Mouse (Mus musculus): ENCODE data around the gene Arf3.

Arf3 gene

DNA sequence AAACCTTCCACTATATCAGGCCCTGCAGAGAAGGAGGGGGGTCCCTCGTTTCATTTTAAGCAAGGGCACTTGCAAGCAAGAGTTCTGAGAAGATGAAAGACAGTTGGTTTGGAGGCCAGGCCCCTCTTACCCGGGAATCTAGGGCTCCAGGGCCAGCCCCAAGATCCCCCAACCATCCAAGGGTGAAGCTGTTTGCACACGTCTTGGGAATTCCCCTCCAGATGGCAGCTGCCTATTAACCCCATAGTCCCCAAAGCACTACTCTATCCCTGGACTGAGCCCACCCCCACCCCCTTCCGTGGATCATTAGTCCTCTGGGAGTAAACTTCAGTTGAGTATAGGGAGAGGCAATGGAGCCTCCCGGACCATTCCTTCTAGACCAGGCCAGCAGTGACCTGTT lies 12.5 kb upstream of the Arf3 start:
- Histone ChIP-seq H3K4me1 (replicated peaks; ENCODE audit: low read depth, low read length) (peaks cover 80% of the 10 kb centered on the region), H3K36me3 (ENCODE audit: insufficient read depth, low read length) (no peaks in the 10 kb centered on the region), H3K27me3 (ENCODE audit: insufficient read depth, low read length) (peaks cover 96% of the 10 kb centered on the region), H3K9me3 (ENCODE audit: low read length) (no peaks in the 10 kb centered on the region), H3K4me3 (replicated peaks; ENCODE audit: low read length) (no peak overlapping the region)
- TF ChIP-seq NANOG (IDR thresholded peaks at IDR 0.05; ENCODE audit: borderline replicate concordance, low read length) (no peak), CTCF (conservative IDR thresholded peaks at IDR 0.05; ENCODE audit: low read length) (no peak), POU5F1 (IDR thresholded peaks at IDR 0.05; ENCODE audit: borderline replicate concordance, low read length) (no peak)

DNA sequence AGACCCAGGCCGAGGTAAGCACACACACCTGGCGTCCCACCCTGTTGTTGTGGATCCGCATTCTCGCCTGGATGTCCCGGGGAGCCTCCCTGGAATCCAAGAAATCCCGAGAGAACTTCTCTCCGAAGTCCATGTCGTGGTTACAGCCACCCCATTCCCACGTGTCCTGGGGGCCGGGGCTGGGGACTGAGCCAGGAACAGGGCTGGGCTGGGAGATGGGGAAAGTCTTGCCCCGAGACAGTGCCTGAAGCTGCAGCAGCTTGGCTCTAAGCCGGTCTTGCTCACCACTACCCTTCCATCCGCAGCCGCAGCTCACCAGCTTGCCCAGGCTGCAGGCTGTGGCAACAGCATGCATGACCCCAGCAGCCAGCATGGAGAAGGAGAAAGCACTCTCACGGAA lies 11.1 kb upstream of the Arf3 start:
- no peaks in the 10 kb centered on the region for H3K9me3 ChIP-seq (ENCODE audit: low read length)
- TF ChIP-seq NANOG (IDR thresholded peaks at IDR 0.05; ENCODE audit: borderline replicate concordance, low read length) (no peak), POU5F1 (IDR thresholded peaks at IDR 0.05; ENCODE audit: borderline replicate concordance, low read length) (no peak), CTCF (conservative IDR thresholded peaks at IDR 0.05; ENCODE audit: low read length) (no peak)
- H3K36me3 ChIP-seq (ENCODE audit: insufficient read depth, low read length): no peaks in the 10 kb centered on the region
- peaks cover 96% of the 10 kb centered on the region for H3K27me3 ChIP-seq (ENCODE audit: insufficient read depth, low read length)
- H3K4me3 ChIP-seq (replicated peaks; ENCODE audit: low read length): no peak overlapping the region
- H3K4me1 ChIP-seq (replicated peaks; ENCODE audit: low read depth, low read length): peaks cover 69% of the 10 kb centered on the region

- Histone ChIP-seq H3K4me1 (replicated peaks; ENCODE audit: low read depth, low read length) (peaks cover 56% of the 10 kb centered on the region), H3K4me3 (replicated peaks; ENCODE audit: low read length) (peak overlapping the region; percentile 63), H3K9me3 (ENCODE audit: low read length) (no peaks in the 10 kb centered on the region), H3K27me3 (ENCODE audit: insufficient read depth, low read length) (peaks cover 96% of the 10 kb centered on the region), H3K36me3 (ENCODE audit: insufficient read depth, low read length) (no peaks in the 10 kb centered on the region)
- TF ChIP-seq CTCF (conservative IDR thresholded peaks at IDR 0.05; ENCODE audit: low read length) (no peak), POU5F1 (IDR thresholded peaks at IDR 0.05; ENCODE audit: borderline replicate concordance, low read length) (no peak), NANOG (IDR thresholded peaks at IDR 0.05; ENCODE audit: borderline replicate concordance, low read length) (no peak)
Measured at GRCm38 (mm10) chr15:98772511-98773211, 9.6 kb upstream of the Arf3 start.

- no peaks in the 10 kb centered on the region for H3K9me3 ChIP-seq (ENCODE audit: low read length)
- H3K27me3 ChIP-seq (ENCODE audit: insufficient read depth, low read length): peaks cover 89% of the 10 kb centered on the region
- peaks cover 48% of the 10 kb centered on the region for H3K4me1 ChIP-seq (replicated peaks; ENCODE audit: low read depth, low read length)
- H3K36me3 ChIP-seq (ENCODE audit: insufficient read depth, low read length): no peaks in the 10 kb centered on the region
- TF ChIP-seq POU5F1 (IDR thresholded peaks at IDR 0.05; ENCODE audit: borderline replicate concordance, low read length) (no peak), NANOG (IDR thresholded peaks at IDR 0.05; ENCODE audit: borderline replicate concordance, low read length) (no peak), CTCF (conservative IDR thresholded peaks at IDR 0.05; ENCODE audit: low read length) (no peak)
- H3K4me3 ChIP-seq (replicated peaks; ENCODE audit: low read length): peak overlapping the region; percentile 63
Measured at GRCm38 (mm10) chr15:98771813-98772425, 8.9 kb upstream of the Arf3 start.

DNA sequence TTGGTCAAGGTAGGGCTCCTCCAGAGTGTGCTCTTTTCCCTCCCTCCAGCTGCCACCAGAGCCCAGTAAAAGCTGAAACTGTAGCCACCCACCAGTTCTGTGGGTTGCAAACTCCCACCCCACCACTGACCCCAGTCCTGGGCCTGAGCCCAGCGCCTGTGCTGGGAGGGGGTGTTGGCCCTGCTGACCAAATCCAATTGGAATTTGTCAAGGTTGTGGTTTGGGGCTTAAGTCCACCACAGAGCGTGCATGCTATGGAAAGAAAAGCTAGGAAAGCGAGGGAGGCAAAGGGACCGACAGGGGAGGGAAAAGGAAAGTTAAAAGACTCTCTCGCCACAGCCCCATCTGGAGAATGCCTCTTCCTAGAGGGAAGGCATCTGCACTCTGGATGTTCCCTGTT lies 5.2 kb upstream of the Arf3 start:
- peaks cover 34% of the 10 kb centered on the region for H3K4me1 ChIP-seq (replicated peaks; ENCODE audit: low read depth, low read length)
- no peak for TF ChIP-seq CTCF (conservative IDR thresholded peaks at IDR 0.05; ENCODE audit: low read length)
- no peak for TF ChIP-seq POU5F1 (IDR thresholded peaks at IDR 0.05; ENCODE audit: borderline replicate concordance, low read length)
- no peak for TF ChIP-seq NANOG (IDR thresholded peaks at IDR 0.05; ENCODE audit: borderline replicate concordance, low read length)
- peaks cover 66% of the 10 kb centered on the region for H3K27me3 ChIP-seq (ENCODE audit: insufficient read depth, low read length)
- H3K9me3 ChIP-seq (ENCODE audit: low read length): no peaks in the 10 kb centered on the region
- H3K36me3 ChIP-seq (ENCODE audit: insufficient read depth, low read length): no peaks in the 10 kb centered on the region
- no peak overlapping the region for H3K4me3 ChIP-seq (replicated peaks; ENCODE audit: low read length)

DNA sequence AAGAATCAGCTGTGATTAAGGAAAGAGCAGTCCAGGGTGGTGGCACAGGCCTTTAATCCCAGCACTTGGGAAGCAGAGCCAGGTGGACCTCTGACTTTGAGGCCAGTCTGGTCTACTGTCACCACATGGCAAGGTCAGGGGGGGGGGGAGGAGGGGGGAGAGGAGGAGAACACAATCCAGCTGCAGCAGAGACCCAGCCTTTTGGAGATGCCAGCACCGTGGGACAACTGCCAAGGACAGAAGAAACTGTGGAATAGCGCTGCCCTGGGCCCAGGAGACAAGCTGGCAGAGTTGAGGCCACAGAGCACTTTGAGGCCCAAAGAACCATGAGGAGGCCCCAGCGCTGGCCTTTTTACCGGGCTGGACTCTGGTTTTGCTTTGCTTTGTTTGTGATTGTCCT lies 2.9 kb upstream of the Arf3 start:
- Histone ChIP-seq H3K27me3 (ENCODE audit: insufficient read depth, low read length) (peaks cover 43% of the 10 kb centered on the region), H3K4me1 (replicated peaks; ENCODE audit: low read depth, low read length) (peaks cover 25% of the 10 kb centered on the region), H3K36me3 (ENCODE audit: insufficient read depth, low read length) (peaks cover 7% of the 10 kb centered on the region), H3K9me3 (ENCODE audit: low read length) (no peaks in the 10 kb centered on the region), H3K4me3 (replicated peaks; ENCODE audit: low read length) (no peak overlapping the region)
- TF ChIP-seq POU5F1 (IDR thresholded peaks at IDR 0.05; ENCODE audit: borderline replicate concordance, low read length) (no peak), NANOG (IDR thresholded peaks at IDR 0.05; ENCODE audit: borderline replicate concordance, low read length) (no peak), CTCF (conservative IDR thresholded peaks at IDR 0.05; ENCODE audit: low read length) (no peak)

DNA sequence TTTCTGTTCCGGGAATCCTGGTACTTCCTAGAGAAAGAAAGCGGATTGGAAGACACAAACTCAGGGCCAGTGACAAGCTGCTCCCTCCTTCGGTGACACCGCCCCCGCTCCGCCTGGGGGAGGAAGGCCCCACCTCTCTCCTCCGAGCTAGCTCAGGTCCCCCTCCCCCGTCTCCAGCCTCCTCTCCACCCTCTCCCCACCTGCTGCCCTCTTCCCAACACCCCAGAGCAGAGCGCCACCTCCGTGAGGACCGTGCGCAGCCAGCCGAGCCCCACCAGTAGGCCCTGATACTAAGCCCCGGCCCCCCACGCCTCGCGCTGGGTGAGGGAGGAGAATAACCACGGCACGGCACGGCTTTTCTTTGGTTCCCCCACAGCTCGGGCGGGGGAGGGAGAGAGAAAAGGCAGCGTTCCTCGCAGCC lies 803 bp downstream of the Arf3 start:
- no peaks in the 10 kb centered on the region for H3K9me3 ChIP-seq (ENCODE audit: low read length)
- peaks cover 32% of the 10 kb centered on the region for H3K4me1 ChIP-seq (replicated peaks; ENCODE audit: low read depth, low read length)
- H3K4me3 ChIP-seq (replicated peaks; ENCODE audit: low read length): peak overlapping the region; percentile 99
- peaks cover 12% of the 10 kb centered on the region for H3K27me3 ChIP-seq (ENCODE audit: insufficient read depth, low read length)
- H3K36me3 ChIP-seq (ENCODE audit: insufficient read depth, low read length): peaks cover 40% of the 10 kb centered on the region
- TF ChIP-seq NANOG (IDR thresholded peaks at IDR 0.05; ENCODE audit: borderline replicate concordance, low read length) (no peak), CTCF (conservative IDR thresholded peaks at IDR 0.05; ENCODE audit: low read length) (no peak), POU5F1 (IDR thresholded peaks at IDR 0.05; ENCODE audit: borderline replicate concordance, low read length) (no peak)

- no peaks in the 10 kb centered on the region for H3K27me3 ChIP-seq (ENCODE audit: insufficient read depth, low read length)
- H3K9me3 ChIP-seq (ENCODE audit: low read length): no peaks in the 10 kb centered on the region
- H3K36me3 ChIP-seq (ENCODE audit: insufficient read depth, low read length): peaks cover 63% of the 10 kb centered on the region
- no peak overlapping the region for H3K4me3 ChIP-seq (replicated peaks; ENCODE audit: low read length)
- TF ChIP-seq CTCF (conservative IDR thresholded peaks at IDR 0.05; ENCODE audit: low read length) (no peak), POU5F1 (IDR thresholded peaks at IDR 0.05; ENCODE audit: borderline replicate concordance, low read length) (no peak), NANOG (IDR thresholded peaks at IDR 0.05; ENCODE audit: borderline replicate concordance, low read length) (no peak)
- peaks cover 50% of the 10 kb centered on the region for H3K4me1 ChIP-seq (replicated peaks; ENCODE audit: low read depth, low read length)
Measured at GRCm38 (mm10) chr15:98754125-98754524, 8.9 kb downstream of the Arf3 start.

Measured in E14TG2a.4 (cell line).